Mouse (Mus musculus): ENCODE data around the gene Mfsd11.
"Not testable (repeated sequence)": the region's sequence is repeated elsewhere in the genome, so short reads cannot be mapped to it uniquely, and the experiment has no call there.

Mfsd11 gene

DNA sequence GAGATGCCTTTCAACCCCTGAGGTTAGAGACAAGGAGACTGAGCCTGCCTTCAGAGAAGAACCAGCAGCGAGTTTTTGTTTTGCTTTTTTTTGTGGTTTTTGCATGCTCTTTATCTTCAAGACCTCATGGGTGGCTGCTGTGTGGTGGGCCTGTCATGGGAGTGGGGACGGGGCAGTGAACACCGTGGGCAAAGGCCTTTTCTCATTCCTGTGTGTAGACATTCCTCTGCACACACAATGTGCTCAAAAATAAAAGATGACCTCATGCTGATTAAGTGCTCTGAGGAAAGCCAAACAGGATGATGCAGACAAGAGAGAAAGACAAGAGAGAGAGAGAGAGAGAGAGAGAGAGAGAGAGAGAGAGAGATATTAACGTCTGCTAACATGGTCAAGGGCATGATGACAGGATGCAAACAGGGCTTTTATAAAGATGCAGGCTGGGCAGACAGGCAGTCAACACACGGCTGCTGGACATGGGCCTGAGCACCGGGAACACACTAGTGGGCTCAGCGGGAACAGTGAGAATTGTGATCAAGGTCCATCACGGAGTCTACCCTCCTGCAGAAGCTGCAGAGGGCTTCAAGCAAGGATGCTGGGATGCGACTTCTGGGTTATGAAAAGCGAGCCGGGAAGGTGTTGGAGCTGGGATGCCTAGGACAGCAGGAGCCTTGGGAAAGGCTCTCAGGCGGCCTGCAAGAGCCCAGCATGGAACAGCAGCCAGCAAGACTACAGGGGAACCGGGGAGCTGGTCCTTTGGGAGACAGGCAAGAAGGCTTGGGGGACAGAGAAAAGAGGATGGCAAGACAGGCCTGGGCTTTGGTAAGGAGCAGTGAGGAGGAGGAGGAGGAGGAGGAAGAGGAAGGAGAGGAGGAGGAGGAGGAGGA lies 30.9 kb upstream of the Mfsd11 start:
- no peak for DNase-seq (ENCODE audit: low spot score)

DNA sequence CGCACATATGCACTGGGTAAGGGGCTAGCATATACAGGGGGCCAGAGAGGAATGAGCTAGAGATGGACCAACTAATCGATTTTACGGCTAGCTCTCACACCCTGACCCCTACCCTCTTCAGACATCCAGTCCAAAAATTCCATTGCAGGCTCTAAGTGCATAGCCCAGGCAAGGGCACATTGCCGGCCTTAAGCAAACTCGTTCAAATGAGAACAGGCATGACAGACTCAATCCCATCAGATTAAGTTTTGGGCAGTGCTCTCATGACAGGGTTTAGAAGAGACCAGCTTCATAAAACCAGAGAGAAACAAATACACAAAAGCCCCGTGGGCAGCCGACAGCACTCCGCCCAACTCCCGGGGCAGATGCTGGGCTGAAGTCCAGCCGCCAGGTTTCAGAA lies 30.0 kb upstream of the Mfsd11 start:
- DNase-seq (ENCODE audit: low spot score) = no peak

DNA sequence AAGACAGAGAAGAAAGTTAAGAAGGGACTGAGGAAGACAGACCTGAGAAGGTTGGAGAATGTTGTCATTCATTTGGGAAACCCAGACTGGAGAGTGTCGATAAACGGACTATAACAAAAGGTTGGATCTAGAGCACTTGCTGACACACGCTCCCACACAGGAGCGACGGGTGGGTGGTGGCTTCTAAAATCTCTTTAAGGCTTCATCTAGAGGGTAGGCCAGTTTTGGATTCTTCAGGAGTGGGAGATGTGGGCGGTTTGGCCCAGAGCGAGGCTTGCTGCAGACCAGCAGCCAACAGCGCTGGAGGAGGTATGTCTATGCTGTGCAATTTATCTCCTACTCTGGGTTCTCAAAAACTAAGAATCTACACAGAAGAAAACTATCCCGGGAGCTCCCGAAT lies 29.6 kb upstream of the Mfsd11 start:
- no peak for DNase-seq (ENCODE audit: low spot score)

- DNase-seq (ENCODE audit: low spot score) = no peak
Observed at GRCm38 (mm10) chr11:116823255-116823654, 29.0 kb upstream of the Mfsd11 start.

DNA sequence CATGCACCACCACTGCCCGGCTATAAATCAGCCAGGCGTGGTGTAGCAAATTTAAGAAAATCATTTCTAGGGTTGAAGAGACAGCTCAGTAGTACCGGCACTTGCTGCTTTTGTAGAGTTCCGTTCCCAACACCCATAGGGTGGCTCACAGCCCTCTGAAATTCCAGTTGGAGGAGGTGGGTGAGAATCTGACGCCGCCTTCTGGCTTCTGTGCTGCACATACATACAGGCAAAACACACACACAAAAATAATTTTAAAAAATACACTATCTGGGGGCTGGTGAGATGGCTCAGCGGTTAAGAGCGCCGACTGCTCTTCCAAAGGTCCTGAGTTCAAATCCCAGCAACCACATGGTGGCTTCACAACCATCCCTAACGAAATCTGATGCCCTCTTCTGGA lies 28.4 kb upstream of the Mfsd11 start:
- not testable (repeated sequence) for DNase-seq (ENCODE audit: low spot score)

GRCm38 (mm10) chr11:116825230-116825629 lies 27.0 kb upstream of the Mfsd11 start:
- no peak for DNase-seq (ENCODE audit: low spot score)

DNA sequence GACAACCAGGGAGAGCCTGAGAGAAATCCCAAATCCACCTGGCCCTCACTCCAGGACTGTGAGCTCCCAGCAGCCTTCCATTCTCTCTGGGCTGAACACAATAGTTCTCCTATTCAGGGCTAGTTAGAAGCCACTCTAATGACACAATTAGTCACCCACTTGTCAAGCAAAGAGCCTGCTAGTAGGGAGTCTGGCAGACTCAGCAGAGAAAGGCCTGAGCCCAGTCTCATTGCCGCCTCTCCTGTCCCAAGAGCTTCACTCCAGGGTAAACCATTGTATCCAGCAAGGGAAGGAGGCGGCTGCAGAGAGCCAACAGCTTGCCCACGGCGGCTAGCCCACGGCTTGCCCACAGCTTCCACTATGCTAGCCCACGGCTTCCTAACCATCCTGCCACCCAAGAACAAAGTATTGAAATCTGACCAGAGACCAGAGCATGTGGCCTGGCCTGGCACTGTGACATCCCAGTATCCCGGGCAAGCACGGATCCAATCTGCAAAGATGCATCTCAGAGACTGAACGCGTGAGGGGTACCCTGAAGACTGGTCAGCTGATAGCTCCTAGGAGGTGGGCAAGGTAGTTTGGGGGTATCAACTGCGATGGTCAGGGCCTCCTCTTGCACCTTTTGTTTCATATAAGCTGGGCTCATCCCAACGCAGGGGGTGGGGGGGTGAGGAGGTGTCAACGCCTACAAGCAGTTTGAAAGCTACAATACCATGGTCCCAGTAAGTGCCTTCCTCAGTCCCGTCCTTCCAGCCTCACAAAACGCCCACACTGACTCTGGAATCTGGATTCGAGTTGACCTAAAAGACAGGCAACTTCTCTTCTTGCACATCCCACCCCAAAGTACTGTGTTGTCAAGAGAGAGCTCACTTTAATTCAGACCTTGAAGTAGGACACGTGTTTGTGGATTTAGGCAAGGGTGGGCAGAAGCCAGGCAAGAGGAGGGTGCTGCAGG lies 25.4 kb upstream of the Mfsd11 start:
- DNase-seq (ENCODE audit: low spot score) = no peak

GRCm38 (mm10) chr11:116827534-116828165 lies 24.6 kb upstream of the Mfsd11 start, which contains the start of gene Mxra7:
TSS of gene Mxra7 (minus strand) at chr11:116828046.
- peak; percentile 79 for DNase-seq (ENCODE audit: low spot score)

DNA sequence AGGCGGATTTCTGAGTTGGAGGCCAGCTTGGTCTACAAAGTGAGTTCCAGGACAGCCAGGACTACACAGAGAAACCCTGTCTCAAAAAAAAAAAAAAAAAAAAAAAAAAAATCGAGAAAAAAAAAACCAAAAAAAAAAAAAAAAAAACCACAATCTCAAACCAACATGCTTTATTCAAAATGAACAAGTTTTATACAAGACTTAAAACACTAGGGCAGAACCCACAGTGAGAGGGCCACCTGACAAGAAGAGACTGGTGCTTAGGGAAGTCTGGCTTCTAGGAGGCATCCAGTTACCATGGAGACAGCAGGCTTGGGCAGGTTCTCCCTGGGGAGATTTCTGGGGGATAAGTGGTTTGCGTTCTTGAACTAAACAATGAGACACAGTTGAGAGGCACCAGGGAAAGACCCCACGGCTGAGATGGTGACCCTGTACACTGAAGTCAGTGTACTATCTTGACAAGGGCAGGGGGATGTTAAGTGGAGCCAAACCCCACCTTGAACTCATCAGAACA lies 20.0 kb upstream of the Mfsd11 start:
- no peak for DNase-seq (ENCODE audit: low spot score)

GRCm38 (mm10) chr11:116834954-116835353 lies 17.3 kb upstream of the Mfsd11 start:
- no peak for DNase-seq (ENCODE audit: low spot score)

DNA sequence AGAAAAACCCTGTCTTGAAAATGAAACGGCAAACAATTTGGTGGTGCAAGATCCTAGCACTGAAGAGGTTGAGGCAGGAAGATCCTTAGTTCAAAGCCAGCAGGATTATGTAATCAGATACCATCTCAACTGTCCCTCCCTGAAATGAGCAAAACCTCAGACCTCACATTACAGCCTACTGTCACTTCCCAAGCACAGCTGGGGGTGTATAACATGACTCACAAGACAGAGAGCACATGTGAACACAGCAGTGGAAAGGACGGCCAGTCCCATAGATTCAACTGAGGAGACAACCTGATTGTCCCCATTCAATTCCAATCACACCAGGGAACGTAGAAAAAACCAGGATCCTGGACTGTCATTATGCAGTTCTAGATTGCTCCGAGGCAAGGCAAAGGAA lies 16.0 kb upstream of the Mfsd11 start:
- DNase-seq (ENCODE audit: low spot score) = no peak

DNA sequence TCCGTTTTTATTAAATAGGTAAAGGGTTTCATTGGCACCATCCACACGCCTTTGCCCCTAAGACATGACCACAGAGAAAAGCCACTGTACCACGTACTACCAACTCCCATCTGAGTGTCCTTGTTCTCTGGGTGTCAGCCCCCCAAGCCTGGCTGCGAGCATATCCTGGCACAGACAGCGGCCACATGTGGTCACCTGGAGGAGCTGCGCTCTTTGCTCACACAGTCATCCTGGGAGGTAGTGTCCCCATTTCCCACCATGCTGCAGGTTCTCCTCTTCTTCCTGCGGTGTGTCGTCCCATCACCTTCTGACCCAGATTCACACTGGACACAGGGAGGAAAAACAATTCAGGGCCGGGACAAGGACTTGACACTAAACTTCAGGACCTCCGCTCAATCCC lies 14.8 kb upstream of the Mfsd11 start:
- DNase-seq (ENCODE audit: low spot score) = no peak

GRCm38 (mm10) chr11:116838936-116839335 lies 13.3 kb upstream of the Mfsd11 start:
- DNase-seq (ENCODE audit: low spot score) = no peak

DNA sequence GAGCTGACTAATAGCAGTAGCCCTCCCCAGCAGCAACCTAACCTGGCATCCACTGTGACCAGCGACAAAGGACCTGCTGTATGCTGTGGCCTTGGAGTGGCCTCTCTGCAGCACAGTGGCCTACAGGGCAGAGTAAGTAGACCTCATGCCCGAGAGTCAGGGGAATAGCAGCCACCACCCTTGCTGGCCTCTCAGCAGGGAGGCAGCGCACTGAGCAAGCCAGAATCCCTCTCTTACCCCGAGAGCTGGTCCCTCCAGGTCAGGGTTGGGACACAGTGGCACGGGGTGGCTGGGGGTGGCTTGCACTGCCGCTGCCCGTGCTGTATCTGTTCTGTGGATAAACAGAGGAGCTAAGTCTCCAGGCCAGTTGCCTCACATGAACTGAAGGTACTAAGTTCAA lies 12.6 kb upstream of the Mfsd11 start:
- no peak for DNase-seq (ENCODE audit: low spot score)

GRCm38 (mm10) chr11:116840748-116841147 lies 11.5 kb upstream of the Mfsd11 start:
- DNase-seq (ENCODE audit: low spot score) = no peak

DNA sequence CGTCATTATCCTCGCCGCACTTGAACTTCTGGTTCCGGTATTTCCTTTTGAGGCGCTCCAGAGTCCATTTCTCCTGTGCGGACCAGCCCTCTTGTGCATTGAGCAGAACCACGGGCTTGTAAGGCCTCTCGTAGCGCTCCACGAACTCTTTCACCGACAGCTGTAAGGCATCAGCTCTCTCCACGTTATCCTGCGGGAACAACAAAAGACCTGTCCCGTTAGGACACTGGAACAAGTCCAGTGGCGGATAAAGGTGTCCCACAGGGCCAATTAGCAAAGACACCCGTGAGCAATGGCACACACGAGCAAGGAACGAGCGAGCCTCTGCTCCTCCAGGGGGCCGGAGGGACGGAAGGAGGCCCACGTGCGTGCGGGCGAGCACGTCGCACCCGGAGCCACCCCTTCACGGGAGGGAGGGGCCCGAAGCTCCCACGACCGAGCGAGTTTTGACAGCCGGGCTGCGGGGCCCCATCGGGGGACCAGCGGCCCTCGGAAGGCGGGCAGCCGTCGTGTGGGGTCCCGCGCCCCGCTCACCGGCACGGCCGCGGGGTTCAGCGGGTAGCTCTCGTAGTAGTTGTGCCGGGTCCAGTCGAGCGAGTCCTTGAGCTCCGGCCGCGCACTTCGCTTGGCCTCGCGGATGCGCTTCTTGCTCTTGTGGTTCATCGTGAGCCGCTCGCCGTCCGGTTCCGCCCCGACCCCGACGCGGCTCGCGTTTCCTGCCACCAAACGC lies 9.5 kb upstream of the Mfsd11 start:
- DNase-seq (ENCODE audit: low spot score) = peak; percentile 66

DNA sequence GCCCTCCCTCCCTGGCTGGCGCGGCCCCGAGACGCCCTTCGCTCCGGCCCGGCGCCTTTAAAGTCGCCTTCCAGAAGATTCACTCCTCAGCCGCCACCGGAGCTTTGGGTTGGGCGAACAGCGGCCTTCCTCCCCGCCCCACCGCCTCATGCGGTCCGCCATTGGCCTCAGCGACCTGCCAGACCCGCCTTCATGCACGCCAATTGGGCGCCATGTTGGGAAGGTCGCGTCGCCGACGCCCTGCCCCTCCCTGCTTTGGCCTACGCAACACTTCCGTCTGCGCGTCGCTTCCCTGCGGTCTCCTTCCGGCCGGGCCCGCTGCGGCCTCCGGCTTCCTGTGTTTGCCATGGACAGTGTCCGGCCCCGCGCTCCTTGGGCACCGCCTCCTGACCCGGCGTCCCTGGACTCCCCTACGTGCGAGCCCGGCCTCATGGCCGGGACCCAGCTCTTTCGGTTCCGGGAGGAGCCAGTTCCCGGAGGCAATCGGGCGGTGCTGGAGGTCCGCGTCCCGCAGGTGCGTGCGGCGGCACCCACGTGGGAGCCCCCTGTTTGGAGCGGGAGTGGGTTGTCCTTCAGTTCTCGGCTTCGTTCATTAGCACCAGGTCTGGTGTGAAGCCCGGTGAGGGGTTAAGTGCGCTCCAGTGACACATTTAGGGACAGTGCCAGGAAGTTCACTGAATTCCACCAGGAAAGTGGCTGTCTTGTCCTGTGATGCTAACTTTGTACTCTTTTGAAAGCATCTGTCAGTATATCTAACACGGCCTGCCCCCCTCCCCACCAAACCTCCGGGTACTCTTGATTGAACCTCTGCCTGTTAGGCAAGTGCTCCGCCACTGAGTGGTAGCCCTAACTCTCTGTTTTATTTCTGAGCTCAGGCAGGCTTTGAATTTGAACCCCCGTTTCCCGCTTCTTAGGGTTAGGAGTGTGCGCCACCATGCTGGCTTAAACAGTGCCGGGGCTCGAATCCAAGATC lies 8.7 kb upstream of the Mfsd11 start, which contains the start of the genes Mettl23 and Jmjd6:
TSS of gene Mettl23 (plus strand) at position 18 of the 973 bp plus-strand sequence.
TSS of gene Jmjd6 (minus strand) at position 189 of the 973 bp plus-strand sequence.
- peak; percentile 99 for DNase-seq (ENCODE audit: low spot score)

GRCm38 (mm10) chr11:116846593-116847181 lies 5.6 kb upstream of the Mfsd11 start:
- DNase-seq (ENCODE audit: low spot score) = no peak
